Mouse (Mus musculus) stomach, postnatal 0 days (tissue): ENCODE data around the gene Rce1.

Source experiments
- CTCF ChIP-seq: IDR thresholded peaks from 2 replicates; pipeline ENCODE4 v1.5.1; 2016; ENCODE audit warnings: antibody characterized with exemption, low read depth, mild to moderate bottlenecking, moderate library complexity
- EP300 ChIP-seq: optimal IDR thresholded peaks from 2 replicates; pipeline ENCODE3; 2016; ENCODE audit warnings: antibody characterized with exemption

GRCm38 (mm10) chr19:4666815-4667214, 41.4 kb upstream of the Rce1 start:
- TF ChIP-seq CTCF (peak; percentile 54), EP300 (no peak)
